Mouse (Mus musculus) midbrain, embryonic 15.5 days (tissue): ENCODE data around the gene Zfp846. TPM values are rescaled to one million over a fixed set of nuclear protein-coding genes. Genes with fewer than 3 reads are reported as not detected.

Source experiments
- ATAC-seq: fragments of 200-750 bp; cut with Nextera tagmentation; replicated peaks from 2 replicates; pipeline ENCODE4 v1.8.0; 2017; ENCODE audit warnings: moderate TSS enrichment
- H3K27ac ChIP-seq: fragments of 300-500 bp; sonication (generic); 2 replicates; pipeline ENCODE4 v1.5.1; 2015; ENCODE audit warnings: mild to moderate bottlenecking, inconsistent platforms
- H3K27me3 ChIP-seq: fragments of 300-500 bp; sonication (generic); replicated peaks from 2 replicates; pipeline ENCODE4 v1.6.1; 2015; ENCODE audit warnings: inconsistent platforms
- H3K36me3 ChIP-seq: fragments of 300-500 bp; sonication (generic); replicated peaks from 2 replicates; pipeline ENCODE4 v1.6.1; 2015; ENCODE audit warnings: inconsistent platforms
- H3K4me1 ChIP-seq: fragments of 300-500 bp; sonication (generic); 2 replicates; pipeline ENCODE4 v1.6.1; 2015; ENCODE audit warnings: inconsistent platforms
- H3K4me2 ChIP-seq: fragments of 300-500 bp; sonication (generic); 2 replicates; pipeline ENCODE4 v1.6.1; 2015; ENCODE audit warnings: inconsistent platforms, mild to moderate bottlenecking, moderate library complexity
- H3K4me3 ChIP-seq: fragments of 300-500 bp; sonication (generic); 2 replicates; pipeline ENCODE4 v1.5.1; 2015; ENCODE audit warnings: mild to moderate bottlenecking, inconsistent platforms
- H3K9ac ChIP-seq: fragments of 300-500 bp; sonication (generic); 2 replicates; pipeline ENCODE4 v1.6.1; 2015; ENCODE audit warnings: mild to moderate bottlenecking, inconsistent platforms
- H3K9me3 ChIP-seq: fragments of 300-500 bp; sonication (generic); 2 replicates; pipeline ENCODE4 v1.6.1; 2016; ENCODE audit warnings: inconsistent platforms
- WGBS: fragments of 180-500 bp; shearing (Covaris S2); methylation state at CpG from one replicate; pipeline ENCODE4 v1.1.7; 2015; ENCODE audit warnings: mixed read lengths; 5-methylcytosine and 5-hydroxymethylcytosine counted together
- polyA plus RNA-seq: library from polyadenylated mRNA; unstranded; fragments of >200 nt; fragmentation: Nextera tagmentation; extraction: Ambion mirVana; gene quantifications from 2 replicates; pipeline ENCODE4 v1.2.1, GENCODE M21; 2015

Gene Zfp846
- polyA plus RNA-seq, 1 experiment from 2014 or later, result 60.5 TPM

DNA sequence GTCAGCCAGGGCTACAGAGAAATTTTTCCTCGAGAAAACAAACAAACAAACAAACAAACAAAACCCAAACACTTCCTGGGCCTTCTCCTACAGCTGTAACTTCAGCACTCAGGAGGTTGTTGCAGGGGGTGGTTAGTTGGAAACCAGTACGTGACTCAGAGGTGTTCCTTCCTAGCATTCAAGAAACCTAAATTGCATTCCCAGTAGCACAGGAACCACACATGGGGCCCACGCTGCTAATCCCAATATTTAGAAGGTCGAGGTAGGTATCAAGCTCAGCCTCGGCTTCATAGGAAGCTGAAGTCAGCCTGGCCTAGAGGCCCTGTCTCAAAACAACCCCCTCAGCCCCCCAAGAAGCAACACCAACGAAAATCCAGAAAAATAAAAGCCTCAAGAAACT is 60.4 kb downstream of the Zfp846 start:
- Histone ChIP-seq H3K36me3 (peaks cover 13% of the 10 kb centered on the region; the same call in 1 of the 2 replicates), H3K4me1 (peaks cover 46% of the 10 kb centered on the region), H3K27me3 (no peaks in the 10 kb centered on the region), H3K9ac (peak overlapping the region; percentile 75), H3K27ac (no peak overlapping the region), H3K4me2 (peak overlapping the region; percentile 96), H3K9me3 (no peaks in the 10 kb centered on the region), H3K4me3 (peak overlapping the region; percentile 92)
- 36% methylated on average over 6 of the region's 6 CpGs for WGBS
- no peak for ATAC-seq

DNA sequence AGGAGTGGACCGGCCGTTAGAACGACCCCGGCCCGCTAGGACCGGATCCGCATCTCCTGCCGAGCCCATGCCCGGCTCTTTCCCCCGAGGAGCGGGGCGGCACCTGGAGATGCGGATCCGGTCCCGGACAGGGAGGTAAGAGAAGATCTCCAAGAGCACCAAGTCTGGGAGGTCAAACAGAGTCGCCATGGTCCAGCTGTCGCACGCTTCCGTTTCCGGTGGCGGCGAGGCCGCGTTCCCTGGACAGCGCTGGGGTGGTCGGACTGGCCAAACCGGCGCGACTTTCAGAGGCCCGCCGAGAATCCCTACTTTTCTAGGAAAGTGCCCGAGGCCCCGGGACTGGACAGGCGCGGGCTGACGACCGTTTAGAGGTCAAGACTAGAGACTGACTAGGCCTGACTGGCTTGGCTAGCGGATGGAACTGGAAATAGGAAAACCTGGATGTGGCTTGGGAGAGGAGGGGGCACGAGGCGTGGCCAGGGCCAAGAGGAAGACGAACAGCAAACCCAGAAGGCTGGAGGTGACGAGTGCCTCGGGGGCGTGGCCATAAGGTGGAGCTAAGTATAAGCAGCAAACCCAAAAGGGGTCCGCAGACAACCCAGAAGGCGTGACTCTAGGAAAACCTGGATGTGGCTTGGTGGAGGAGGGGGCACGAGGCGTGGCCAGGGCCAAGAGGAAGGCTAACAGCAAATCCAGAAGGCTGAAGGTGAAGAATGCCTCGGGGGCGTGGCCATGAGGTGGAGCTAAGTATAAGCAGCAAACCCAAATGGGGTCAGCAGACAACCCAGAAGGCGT is 61.2 kb downstream of the Zfp846 start, which contains the start of gene Ubl5:
Ubl5 (plus strand) TSS at position 778 of the 795 bp plus-strand sequence.
- WGBS, result under 1% methylated on average over 51 of the region's 51 CpGs
- Histone ChIP-seq H3K9ac (peak within 1 kb of the TSS; percentile 75), H3K4me3 (peak within 1 kb of the TSS; percentile 92), H3K9me3 (no peaks in the 10 kb centered on the region), H3K27me3 (no peaks in the 10 kb centered on the region), H3K36me3 (peaks cover 16% of the 10 kb centered on the region; the same call in 1 of the 2 replicates), H3K4me2 (peak within 1 kb of the TSS; percentile 96), H3K27ac (peak within 1 kb of the TSS; percentile 86), H3K4me1 (peaks cover 50% of the 10 kb centered on the region)
- ATAC-seq, result peak; percentile 93

DNA sequence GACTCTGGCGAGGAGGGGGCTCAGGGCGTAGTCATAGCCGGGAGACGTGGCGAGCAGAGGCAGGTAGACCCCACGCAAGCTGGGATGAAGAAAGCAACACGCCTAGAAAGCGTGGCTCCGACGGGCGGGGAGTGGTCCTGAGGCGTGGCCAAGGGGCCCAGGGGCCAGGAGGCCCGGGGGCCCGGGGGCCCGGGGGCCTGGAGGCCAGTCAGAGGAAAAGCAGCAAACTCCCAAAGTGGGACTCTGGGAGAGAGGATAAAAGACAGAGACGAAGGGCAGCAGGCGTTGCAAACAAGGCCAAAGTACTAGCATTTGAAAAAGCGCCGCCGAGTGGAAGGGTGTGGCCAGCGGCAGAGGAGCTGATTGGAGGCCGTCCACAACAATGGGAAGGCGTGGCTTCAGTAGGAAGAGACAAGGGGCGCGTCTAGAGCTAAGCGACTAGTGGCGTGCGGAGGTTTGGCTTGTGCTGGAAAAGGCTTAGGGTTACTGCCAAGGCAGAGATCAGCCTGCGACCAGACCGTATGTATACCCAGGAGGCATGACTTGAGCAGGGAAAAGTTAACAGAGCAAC is 61.9 kb downstream of the Zfp846 start:
- peak overlapping the region; percentile 96 for H3K4me2 ChIP-seq
- peak overlapping the region; percentile 75 for H3K9ac ChIP-seq
- H3K36me3 ChIP-seq, result peaks cover 15% of the 10 kb centered on the region; the same call in 1 of the 2 replicates
- no peaks in the 10 kb centered on the region for H3K9me3 ChIP-seq
- peak overlapping the region; percentile 86 for H3K27ac ChIP-seq
- under 1% methylated on average over 30 of the region's 30 CpGs for WGBS
- no peaks in the 10 kb centered on the region for H3K27me3 ChIP-seq
- H3K4me3 ChIP-seq, result peak overlapping the region; percentile 92
- H3K4me1 ChIP-seq, result peaks cover 50% of the 10 kb centered on the region
- ATAC-seq, result peak; percentile 85

DNA sequence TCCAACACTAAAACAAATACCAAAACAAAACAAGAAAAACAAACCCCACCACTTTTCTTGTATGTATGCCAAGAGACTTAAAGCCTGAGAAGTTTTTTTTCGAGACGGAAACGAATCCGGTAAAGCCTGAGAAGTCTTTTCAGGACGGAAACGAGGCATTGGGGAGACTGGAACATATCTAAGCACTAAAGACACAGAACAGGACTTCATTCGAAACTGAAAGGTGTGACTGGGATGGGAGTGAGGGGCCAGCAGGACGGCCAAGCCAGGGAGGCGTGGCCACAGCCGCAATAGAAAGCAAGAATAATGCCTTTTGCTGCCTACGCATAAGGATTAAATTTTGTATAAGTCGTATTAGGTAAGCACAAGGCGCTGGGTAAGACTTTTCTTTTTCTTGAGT is 62.7 kb downstream of the Zfp846 start:
- Histone ChIP-seq H3K4me1 (peaks cover 50% of the 10 kb centered on the region), H3K4me2 (peak overlapping the region; percentile 96), H3K9ac (peak overlapping the region; percentile 75), H3K36me3 (0 out of 2 replicates have a peak, but pooled peaks cover 7% of the 10 kb centered on the region), H3K4me3 (peak overlapping the region; percentile 92), H3K27ac (peak overlapping the region; percentile 86), H3K27me3 (no peaks in the 10 kb centered on the region), H3K9me3 (no peaks in the 10 kb centered on the region)
- 11% methylated on average over 13 of the region's 13 CpGs for WGBS
- ATAC-seq, result no peak

DNA sequence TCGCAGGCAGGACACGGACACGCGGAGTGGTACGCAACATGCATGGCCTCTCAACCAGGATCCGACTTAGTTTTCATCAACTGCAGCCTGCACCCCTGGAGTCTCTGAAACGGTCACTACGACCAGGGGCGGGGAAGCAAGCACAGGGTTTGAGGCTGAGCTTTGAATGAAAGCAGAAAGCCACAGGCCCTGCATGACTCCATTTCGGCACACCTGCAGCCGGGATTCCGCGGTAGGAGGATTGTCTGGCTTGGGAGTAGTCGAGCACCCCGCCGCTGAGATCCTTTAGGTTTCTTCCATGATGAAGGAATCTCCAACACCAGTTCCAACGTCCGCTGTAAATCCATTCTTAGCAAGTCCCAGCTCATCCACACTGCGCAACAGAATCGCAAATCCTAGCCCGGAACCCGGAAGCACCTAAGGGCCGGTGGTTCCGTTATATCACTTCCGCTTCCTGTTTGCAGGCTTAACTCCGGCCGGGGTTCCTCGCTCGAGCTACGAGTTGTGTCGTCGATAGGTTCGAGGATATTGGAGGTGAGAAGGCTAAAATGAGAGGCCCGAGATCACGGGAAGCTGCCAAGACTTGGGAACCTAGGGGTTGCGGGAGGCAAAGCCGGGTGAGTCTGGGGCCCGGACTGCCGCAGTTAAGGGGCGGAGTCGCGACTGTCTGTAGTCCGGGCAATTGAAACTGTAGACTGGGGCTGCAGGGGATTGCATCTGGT is 63.4 kb downstream of the Zfp846 start, which contains the start of gene Fbxl12:
Fbxl12 (minus strand) TSS at position 408 of the 722 bp plus-strand sequence.
- H3K36me3 ChIP-seq, result 0 out of 2 replicates have a peak, but pooled peaks cover 7% of the 10 kb centered on the region
- H3K9ac ChIP-seq, result peak within 1 kb of the TSS; percentile 75
- peak within 1 kb of the TSS; percentile 96 for H3K4me2 ChIP-seq
- peak; percentile 30; the same call in 1 of the 2 replicates for ATAC-seq
- no peaks in the 10 kb centered on the region for H3K9me3 ChIP-seq
- H3K4me3 ChIP-seq, result peak within 1 kb of the TSS; percentile 92
- H3K27ac ChIP-seq, result peak within 1 kb of the TSS; percentile 86
- WGBS, result under 1% methylated on average over 43 of the region's 43 CpGs
- H3K4me1 ChIP-seq, result peaks cover 49% of the 10 kb centered on the region
- H3K27me3 ChIP-seq, result no peaks in the 10 kb centered on the region

DNA sequence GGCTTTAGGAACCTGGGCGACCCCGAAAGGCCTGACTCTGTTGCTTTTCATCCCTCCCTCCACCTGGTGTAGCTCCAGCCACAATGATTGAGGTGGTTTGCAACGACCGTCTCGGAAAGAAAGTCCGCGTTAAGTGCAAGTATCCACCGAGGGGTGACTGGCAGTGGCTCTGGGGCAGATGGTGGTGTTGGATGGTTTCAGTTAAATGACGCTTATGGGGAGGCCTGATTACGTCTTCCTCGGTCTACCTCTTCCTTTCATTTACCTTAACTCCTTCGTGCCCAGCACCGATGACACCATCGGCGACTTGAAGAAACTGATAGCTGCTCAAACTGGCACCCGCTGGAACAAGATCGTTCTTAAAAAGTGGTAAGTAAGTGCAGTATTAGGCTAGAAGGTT is 64.0 kb downstream of the Zfp846 start:
- no peak for ATAC-seq
- WGBS, result 4% methylated on average over 17 of the region's 17 CpGs
- no peaks in the 10 kb centered on the region for H3K27me3 ChIP-seq
- H3K9me3 ChIP-seq, result no peaks in the 10 kb centered on the region
- H3K36me3 ChIP-seq, result 0 out of 2 replicates have a peak, but pooled peaks cover 7% of the 10 kb centered on the region
- H3K4me2 ChIP-seq, result peak overlapping the region; percentile 96
- peak overlapping the region; percentile 86 for H3K27ac ChIP-seq
- H3K4me1 ChIP-seq, result peaks cover 43% of the 10 kb centered on the region
- H3K4me3 ChIP-seq, result peak overlapping the region; percentile 92
- H3K9ac ChIP-seq, result peak overlapping the region; percentile 75

DNA sequence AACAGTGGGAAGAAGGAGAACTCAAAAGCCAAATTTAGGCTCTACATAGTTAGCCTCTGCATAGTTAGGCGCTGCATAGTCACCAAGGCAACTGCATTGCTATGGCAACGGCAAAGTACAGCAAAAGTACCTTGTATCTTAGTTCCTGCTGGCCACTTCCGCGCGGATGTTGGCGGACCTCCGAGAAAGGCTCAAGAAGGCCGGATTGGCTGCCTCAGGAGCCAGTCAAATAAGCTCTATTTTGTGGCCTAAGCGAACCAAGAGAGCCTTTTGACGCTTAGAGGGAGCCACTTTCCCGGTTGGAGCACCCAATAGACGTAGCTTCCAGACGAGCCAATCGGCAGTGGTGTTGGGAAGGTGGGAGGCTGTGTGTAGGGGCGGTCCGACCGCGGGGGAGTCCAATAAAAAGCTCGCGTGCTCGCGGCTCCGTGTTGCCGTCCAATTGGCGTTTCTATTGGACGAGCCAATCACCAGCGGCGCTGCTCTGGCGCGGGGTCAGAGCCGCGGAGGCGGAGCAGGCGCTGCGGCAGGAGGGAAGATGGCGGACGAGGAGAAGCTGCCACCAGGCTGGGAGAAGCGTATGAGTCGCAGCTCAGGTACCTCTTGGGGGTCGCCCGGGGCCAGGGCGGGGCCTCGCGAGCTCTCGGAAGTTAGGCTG is 70.6 kb downstream of the Zfp846 start, which contains the start of gene Pin1:
Pin1 (plus strand) TSS at position 494 of the 658 bp plus-strand sequence.
- H3K27me3 ChIP-seq, result no peaks in the 10 kb centered on the region
- H3K9ac ChIP-seq, result peak within 1 kb of the TSS; percentile 80
- H3K4me2 ChIP-seq, result peak within 1 kb of the TSS; percentile 77
- ATAC-seq, result peak; percentile 99
- peaks cover 36% of the 10 kb centered on the region for H3K4me1 ChIP-seq
- peak within 1 kb of the TSS; percentile 61 for H3K27ac ChIP-seq
- no peaks in the 10 kb centered on the region for H3K9me3 ChIP-seq
- H3K4me3 ChIP-seq, result peak within 1 kb of the TSS; percentile 90
- WGBS, result under 1% methylated on average over 45 of the region's 45 CpGs
- H3K36me3 ChIP-seq, result peaks cover 8% of the 10 kb centered on the region; the same call in 1 of the 2 replicates

DNA sequence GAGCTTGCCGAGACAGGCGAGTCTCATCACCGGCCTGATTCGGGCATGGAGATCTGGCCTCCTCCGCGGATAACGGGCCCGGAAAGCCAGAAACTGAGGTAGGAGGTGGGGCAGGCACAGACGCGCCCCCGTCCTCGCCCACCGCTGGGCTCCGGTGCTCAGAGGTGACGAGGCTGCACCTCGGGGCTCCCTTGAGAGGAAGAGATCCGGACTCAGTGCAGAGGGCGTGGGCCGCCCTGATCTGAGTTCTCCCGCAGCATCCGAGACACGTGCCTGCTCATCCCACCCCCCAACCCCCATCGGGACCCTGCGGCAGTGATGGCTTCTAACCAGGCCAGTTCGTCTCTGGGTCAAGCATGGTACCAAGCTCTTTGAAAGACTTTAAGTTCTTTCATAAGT is 71.2 kb downstream of the Zfp846 start:
- H3K27ac ChIP-seq, result peak overlapping the region; percentile 59; the same call in 1 of the 2 replicates
- H3K27me3 ChIP-seq, result no peaks in the 10 kb centered on the region
- H3K4me1 ChIP-seq, result peaks cover 37% of the 10 kb centered on the region
- H3K4me3 ChIP-seq, result peak overlapping the region; percentile 90
- H3K36me3 ChIP-seq, result peaks cover 10% of the 10 kb centered on the region; the same call in 1 of the 2 replicates
- H3K9ac ChIP-seq, result peak overlapping the region; percentile 80
- H3K9me3 ChIP-seq, result no peaks in the 10 kb centered on the region
- WGBS, result under 1% methylated on average over 25 of the region's 25 CpGs
- ATAC-seq, result peak; percentile 50; the same call in 1 of the 2 replicates
- H3K4me2 ChIP-seq, result peak overlapping the region; percentile 77

DNA sequence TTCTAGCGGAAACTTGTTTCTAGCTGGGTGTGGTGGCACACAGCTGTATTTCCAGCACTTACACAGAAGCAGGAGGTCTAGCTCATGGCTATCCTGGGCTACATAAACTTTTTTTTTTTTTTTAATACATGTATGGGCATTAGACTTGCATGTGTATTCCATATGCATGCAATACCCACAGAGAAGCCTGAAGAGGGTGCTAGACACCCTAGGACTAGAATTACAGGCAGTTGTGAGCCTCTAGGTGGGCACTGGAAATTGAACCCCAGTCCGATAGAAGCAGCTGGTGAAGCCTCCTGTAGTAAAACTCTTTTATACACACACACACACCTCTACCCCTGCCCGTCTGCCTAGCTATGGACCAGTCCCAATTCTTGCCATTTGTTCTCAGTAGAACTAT is 72.8 kb downstream of the Zfp846 start:
- Histone ChIP-seq H3K9ac (no peak overlapping the region), H3K9me3 (no peaks in the 10 kb centered on the region), H3K4me1 (peaks cover 37% of the 10 kb centered on the region), H3K4me2 (no peak overlapping the region), H3K36me3 (peaks cover 18% of the 10 kb centered on the region; the same call in 1 of the 2 replicates), H3K27ac (no peak overlapping the region), H3K4me3 (no peak overlapping the region), H3K27me3 (no peaks in the 10 kb centered on the region)
- WGBS, result 94% methylated on average over 3 of the region's 3 CpGs
- ATAC-seq, result no peak
